Mouse (Mus musculus) kidney, embryonic 16.5 days (tissue): ENCODE data around the gene Vmn1r63. TPM values are rescaled to one million over a fixed set of nuclear protein-coding genes. Genes with fewer than 3 reads are reported as not detected.
"Not testable (repeated sequence)": the region's sequence is repeated elsewhere in the genome, so short reads cannot be mapped to it uniquely, and the experiment has no call there.

Source experiments
- ATAC-seq: fragments of 200-750 bp; cut with Nextera tagmentation; 2 replicates; pipeline ENCODE4 v1.8.0; 2017; ENCODE audit warnings: moderate TSS enrichment; ENCODE audit not compliant: low FRiP score, low TSS enrichment
- H3K27ac ChIP-seq: fragments of 300-500 bp; sonication (generic); 2 replicates; pipeline ENCODE4 v1.5.1; 2014; ENCODE audit warnings: low read length
- H3K27me3 ChIP-seq: fragments of 300-500 bp; sonication (generic); 2 replicates; pipeline ENCODE4 v1.6.1; 2014; ENCODE audit warnings: low read length, control low read depth, mixed read lengths; ENCODE audit not compliant: insufficient read depth
- H3K36me3 ChIP-seq: fragments of 300-500 bp; sonication (generic); 2 replicates; pipeline ENCODE4 v1.6.1; 2014; ENCODE audit warnings: low read length, control low read depth, mixed read lengths; ENCODE audit not compliant: insufficient read depth
- H3K4me1 ChIP-seq: fragments of 300-500 bp; sonication (generic); 2 replicates; pipeline ENCODE4 v1.6.1; 2014; ENCODE audit warnings: low read length, control low read depth, mixed read lengths; ENCODE audit not compliant: insufficient read depth
- H3K4me2 ChIP-seq: fragments of 300-500 bp; sonication (generic); replicated peaks from 2 replicates; pipeline ENCODE4 v1.6.1; 2014; ENCODE audit warnings: low read depth, low read length
- H3K4me3 ChIP-seq: fragments of 300-500 bp; sonication (generic); 2 replicates; pipeline ENCODE4 v1.5.1; 2014; ENCODE audit warnings: mild to moderate bottlenecking, low read length
- H3K9ac ChIP-seq: fragments of 300-500 bp; sonication (generic); replicated peaks from 2 replicates; pipeline ENCODE4 v1.6.1; 2014; ENCODE audit warnings: low read length
- H3K9me3 ChIP-seq: fragments of 300-500 bp; sonication (generic); 2 replicates; pipeline ENCODE4 v1.6.1; 2016; ENCODE audit warnings: low read length, control low read depth
- WGBS: fragments of 180-500 bp; shearing (Covaris S2); extraction: QIAGEN DNeasy Blood & Tissue Kit; methylation state at CpG from one replicate; pipeline ENCODE4 v1.1.7; 2014; 5-methylcytosine and 5-hydroxymethylcytosine counted together
- polyA plus RNA-seq: library from polyadenylated mRNA; unstranded; fragments of >200 nt; fragmentation: Nextera tagmentation; extraction: Ambion mirVana; gene quantifications from 2 replicates; pipeline ENCODE4 v1.2.1, GENCODE M21; 2015

Gene Vmn1r63
- polyA plus RNA-seq: not detected in 2 replicates

DNA sequence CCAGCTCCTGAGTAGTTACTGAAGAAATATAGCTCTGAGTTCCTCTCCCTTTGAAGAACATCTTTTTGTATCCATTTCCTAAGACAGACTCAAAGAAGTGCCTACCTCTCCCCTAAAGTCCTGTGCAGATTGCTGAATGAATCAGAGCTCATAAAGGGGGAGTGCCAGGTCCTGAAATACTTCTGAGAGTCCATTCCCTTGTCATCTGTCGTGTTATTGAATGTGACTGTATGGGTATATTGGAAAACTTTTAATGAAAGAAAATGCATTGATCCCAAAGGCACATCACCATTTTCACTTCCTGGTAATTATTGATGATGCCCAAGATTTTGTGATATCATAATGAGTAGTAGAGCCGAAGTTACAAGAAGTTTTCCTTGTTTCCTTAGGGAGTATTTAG, at the start of gene Vmn1r63:
Gene Vmn1r63, minus strand, starts transcription at position 101 of the 400 bp plus-strand sequence.
- not testable (repeated sequence) for H3K4me3 ChIP-seq, ATAC-seq
- WGBS: no CpG with 5 or more reads among the region's 2 CpGs

More for the DNA sequence above, at the start of gene Vmn1r63:
- H3K27me3 ChIP-seq, H3K36me3 ChIP-seq, H3K27ac ChIP-seq, H3K9ac ChIP-seq, H3K4me2 ChIP-seq, H3K4me1 ChIP-seq, H3K9me3 ChIP-seq: not testable (repeated sequence)

Other genes starting within 250 kb of the Vmn1r63 start
- not detected in 2 replicates for gene Vmn1r61, start 192.2 kb downstream of the Vmn1r63 start, polyA plus RNA-seq
- gene Vmn1r62, start 131.8 kb downstream of the Vmn1r63 start, polyA plus RNA-seq: not detected in 2 replicates
- not detected in 2 replicates for gene Vmn1r64, start 79.1 kb upstream of the Vmn1r63 start, polyA plus RNA-seq
- not detected in 2 replicates for gene Vmn1r65, start 205.6 kb upstream of the Vmn1r63 start, polyA plus RNA-seq
- gene Nlrp4c, start 239.7 kb upstream of the Vmn1r63 start, polyA plus RNA-seq: not detected in 2 replicates